In genomic region chr8:73281996-73282395, GRCm38 (mm10) we compare ENCODE assay signal across 14 mouse cellular contexts.
DNase-seq lines count a peak whose midpoint lies in the region; ATAC-seq and TF ChIP-seq lines count a peak whose summit lies in the region.
"Had no signal": no experiment of that assay in that cellular context is flagged by ENCODE, and none has a peak within 500 bp of the region (broad histone marks: within the 10 kb centered on the region; RNA-seq: fewer than 3 reads in every experiment).

No protein-coding gene starts in this region.

- H3K36me3 ChIP-seq in hindbrain, postnatal 0 days (ENCODE audit: insufficient read depth, low read length) = no peaks in the 10 kb centered on the region
- no peaks in the 10 kb centered on the region for H3K36me3 ChIP-seq in hindbrain, embryonic 10.5 days
- H3K36me3 ChIP-seq: embryonic facial prominence, embryonic 10.5 days; forebrain, embryonic 12.5 days; G1E; liver, embryonic 13.5 days; midbrain, embryonic 10.5 days; neural tube, embryonic 12.5 days had no signal

- DNase-seq in hindbrain, postnatal 0 days (ENCODE audit: low spot score) = peak; percentile 59
- DNase-seq in hindbrain, embryonic 10.5 days (ENCODE audit: low spot score) = no peak
- peak; percentile 21 for DNase-seq in 3134 (ENCODE audit: extremely low read depth, insufficient read length, low spot score)
- DNase-seq in 3T3-L1 (ENCODE audit: low read depth, low spot score) = peak; percentile 67
- DNase-seq in cerebellum, postnatal 14 days = peak; percentile 58 to 65
- no peak for DNase-seq in urinary bladder, postnatal 25 days (ENCODE audit: low spot score)
- DNase-seq: kidney, adult 9 months; liver, embryonic 13.5 days had no signal

- 80% methylated on average over 4 of the region's 4 CpGs for WGBS in hindbrain, postnatal 0 days
- WGBS in hindbrain, embryonic 10.5 days = 98% methylated on average over 4 of the region's 4 CpGs

- H3K4me1 ChIP-seq in hindbrain, postnatal 0 days (ENCODE audit: insufficient read depth, low read length) = no peaks in the 10 kb centered on the region
- no peaks in the 10 kb centered on the region for H3K4me1 ChIP-seq in hindbrain, embryonic 10.5 days (replicated peaks)
- H3K4me1 ChIP-seq: embryonic facial prominence, embryonic 10.5 days; forebrain, embryonic 12.5 days; liver, embryonic 13.5 days; midbrain, embryonic 10.5 days; neural tube, embryonic 12.5 days had no signal

- H3K9ac ChIP-seq in hindbrain, postnatal 0 days (replicated peaks; ENCODE audit: low read length) = no peak overlapping the region
- H3K9ac ChIP-seq: forebrain, embryonic 12.5 days; liver, embryonic 13.5 days; neural tube, embryonic 12.5 days had no signal

- 0 out of 2 replicates have a peak, but pooled peaks have one; percentile 21 for ATAC-seq in hindbrain, postnatal 0 days
- ATAC-seq in CD4-positive, CD25-positive, alpha-beta regulatory T cell, adult 4 months = no peak

- no peaks in the 10 kb centered on the region for H3K9me3 ChIP-seq in hindbrain, postnatal 0 days (ENCODE audit: low read length)
- H3K9me3 ChIP-seq in hindbrain, embryonic 10.5 days = no peaks in the 10 kb centered on the region
- H3K9me3 ChIP-seq: embryonic facial prominence, embryonic 10.5 days; forebrain, embryonic 12.5 days; liver, embryonic 13.5 days; midbrain, embryonic 10.5 days; neural tube, embryonic 12.5 days had no signal

- no peak overlapping the region for H3K4me2 ChIP-seq in hindbrain, postnatal 0 days (ENCODE audit: low read depth, low read length)
- H3K4me2 ChIP-seq: forebrain, embryonic 12.5 days; liver, embryonic 13.5 days; neural tube, embryonic 12.5 days had no signal

- no peak for TF ChIP-seq CTCF in hindbrain, postnatal 0 days (IDR thresholded peaks at IDR 0.05; ENCODE audit: low read depth)

- no peak overlapping the region for H3K4me3 ChIP-seq in hindbrain, postnatal 0 days (ENCODE audit: low read length)
- H3K4me3 ChIP-seq in hindbrain, embryonic 10.5 days = no peak overlapping the region
- H3K4me3 ChIP-seq: embryonic facial prominence, embryonic 10.5 days; forebrain, embryonic 12.5 days; liver, embryonic 13.5 days; midbrain, embryonic 10.5 days; neural tube, embryonic 12.5 days had no signal

- H3K27ac ChIP-seq in hindbrain, postnatal 0 days = no peak overlapping the region
- no peak overlapping the region for H3K27ac ChIP-seq in hindbrain, embryonic 10.5 days
- H3K27ac ChIP-seq: embryonic facial prominence, embryonic 10.5 days; forebrain, embryonic 12.5 days; liver, embryonic 13.5 days; midbrain, embryonic 10.5 days; neural tube, embryonic 12.5 days had no signal

- H3K27me3 ChIP-seq in hindbrain, postnatal 0 days (ENCODE audit: insufficient read depth, low read length) = no peaks in the 10 kb centered on the region
- no peaks in the 10 kb centered on the region for H3K27me3 ChIP-seq in hindbrain, embryonic 10.5 days (ENCODE audit: insufficient read depth, poor library complexity, severe bottlenecking)
- H3K27me3 ChIP-seq: forebrain, embryonic 12.5 days; liver, embryonic 13.5 days; neural tube, embryonic 12.5 days had no signal

Comparison
In these comparisons a context has a peak if more than half of its experiments do, and no peak if none do; other contexts are left out.
1. DNase-seq: peak in hindbrain, postnatal 0 days (single experiment), 3134 (single experiment), 3T3-L1 (single experiment) and cerebellum, postnatal 14 days (2 of 2); none in hindbrain, embryonic 10.5 days (single experiment) and urinary bladder, postnatal 25 days (single experiment).